Mouse (Mus musculus): Measurements from ENCODE around the gene Myl6b.

DNA sequence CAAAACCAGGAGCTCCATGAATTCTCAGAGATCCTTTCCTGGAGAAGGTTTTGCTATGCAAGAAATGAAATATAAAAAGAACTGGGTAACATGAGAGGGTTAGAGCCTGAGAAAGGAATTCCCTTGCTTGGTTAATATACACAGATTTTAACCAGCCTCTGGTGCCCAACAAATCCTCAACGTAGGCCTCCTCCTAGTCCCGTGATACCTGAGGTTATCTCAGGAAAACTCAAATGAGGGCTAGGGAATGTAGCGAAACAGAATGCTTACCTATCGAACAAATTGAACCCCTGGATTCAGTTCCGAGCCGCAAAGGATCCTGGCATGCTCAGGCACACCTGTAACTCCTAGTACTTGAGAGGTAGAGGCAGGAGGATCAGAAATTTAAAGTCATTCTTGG, 40.8 kb downstream of the Myl6b start:
- TF ChIP-seq CTCF (IDR thresholded peaks at IDR 0.05; ENCODE audit: control insufficient read depth, insufficient read depth, insufficient read length) (no peak), USF1 (IDR thresholded peaks at IDR 0.05; ENCODE audit: low read depth) (no peak)

Data from C2C12 (cell line).